Mouse (Mus musculus): Measurements from ENCODE around the gene Tekt3. TPM values are rescaled to one million over a fixed set of nuclear protein-coding genes. Genes with fewer than 3 reads are reported as not detected.

Gene Tekt3
- total RNA-seq, 4 experiments from 2014 or later, result not detected

DNA sequence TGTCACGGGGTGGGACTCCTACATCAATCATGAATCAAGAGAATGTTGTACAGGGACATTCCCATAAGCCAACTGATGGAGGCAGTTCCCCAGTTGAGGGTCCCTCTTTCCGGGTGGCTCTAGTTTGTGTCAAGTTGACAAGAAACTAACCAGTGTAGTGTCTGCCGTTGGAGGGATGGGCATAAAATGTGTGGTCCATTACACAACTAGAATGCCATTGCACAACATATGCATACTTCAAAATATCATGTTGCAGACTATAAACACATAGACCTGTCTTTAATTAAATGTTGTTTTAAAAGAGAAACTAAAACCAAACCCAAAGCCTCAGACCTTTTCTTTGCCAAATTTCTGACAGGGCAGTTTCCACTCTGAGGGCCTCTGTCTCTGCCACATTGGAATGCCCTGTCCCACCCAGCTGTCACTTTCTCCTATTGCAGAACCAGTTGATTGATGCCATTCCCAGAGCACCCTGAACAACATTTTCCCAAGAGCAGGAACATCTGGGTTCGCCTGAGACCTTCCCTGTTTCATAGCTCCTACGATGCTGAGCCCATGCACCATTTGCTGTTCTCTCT, 3.0 kb upstream of the Tekt3 start:
- no peak for DNase-seq (ENCODE audit: low spot score in 2 of 2)

DNA sequence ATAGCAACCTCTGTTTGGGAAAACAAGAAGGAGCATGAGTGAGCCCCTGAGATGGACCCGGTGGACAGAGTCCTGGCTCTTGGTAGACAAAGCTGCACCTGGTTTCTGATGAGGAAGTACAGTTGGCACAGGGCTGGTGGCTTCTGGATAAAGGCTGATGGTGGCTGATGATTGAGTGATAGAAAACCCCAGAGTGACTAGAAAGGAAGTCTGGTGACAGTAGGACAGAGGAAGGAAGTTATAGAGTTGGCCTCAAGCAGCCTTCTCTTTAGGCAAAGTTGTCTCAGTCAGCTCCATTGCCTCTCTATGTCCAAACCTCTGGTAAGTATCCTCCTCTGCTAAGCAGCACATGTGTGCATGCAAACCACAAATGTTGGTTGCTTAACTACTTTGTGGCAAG, 1.5 kb upstream of the Tekt3 start:
- DNase-seq (ENCODE audit: low spot score in 2 of 2), result no peak

DNA sequence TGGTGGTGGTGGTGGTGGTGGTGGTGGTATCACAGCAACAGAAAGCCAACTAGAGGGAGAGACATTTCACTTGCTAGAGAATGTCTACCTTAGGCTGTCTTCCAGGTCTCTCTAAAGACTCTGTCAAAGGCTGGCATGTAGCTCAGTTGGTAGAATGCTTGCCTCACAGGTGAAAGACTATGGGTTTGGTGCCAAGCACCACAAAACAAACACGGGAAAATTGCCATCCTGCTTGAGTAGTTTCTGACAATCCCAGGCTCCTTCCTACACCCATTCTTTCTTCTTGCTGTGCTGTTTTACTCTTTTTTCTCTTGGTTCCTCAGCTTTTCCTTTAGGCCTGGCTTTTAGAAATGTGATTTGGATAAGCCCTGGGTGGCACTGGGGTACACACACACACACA, 5.1 kb downstream of the Tekt3 start:
- no peak for DNase-seq (ENCODE audit: low spot score in 2 of 2)

DNA sequence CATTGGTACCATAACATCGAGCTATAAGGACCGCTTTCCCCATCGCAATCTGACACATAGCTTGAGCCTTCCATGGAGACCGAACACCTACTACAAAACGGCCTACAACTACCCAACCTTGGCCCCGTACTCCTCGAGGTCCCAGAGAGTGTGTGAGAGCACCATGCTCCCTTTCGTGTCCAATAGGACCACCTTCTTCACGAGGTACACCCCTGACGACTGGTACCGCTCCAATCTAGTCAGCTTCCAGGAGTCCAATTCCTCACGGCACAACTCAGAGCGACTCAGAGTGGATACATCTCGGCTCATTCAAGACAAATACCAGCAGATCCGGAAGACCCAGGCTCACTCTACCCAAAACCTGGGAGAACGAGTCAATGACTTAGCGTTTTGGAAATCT, 8.6 kb downstream of the Tekt3 start:
- no peak for DNase-seq (ENCODE audit: low spot score in 2 of 2)

DNA sequence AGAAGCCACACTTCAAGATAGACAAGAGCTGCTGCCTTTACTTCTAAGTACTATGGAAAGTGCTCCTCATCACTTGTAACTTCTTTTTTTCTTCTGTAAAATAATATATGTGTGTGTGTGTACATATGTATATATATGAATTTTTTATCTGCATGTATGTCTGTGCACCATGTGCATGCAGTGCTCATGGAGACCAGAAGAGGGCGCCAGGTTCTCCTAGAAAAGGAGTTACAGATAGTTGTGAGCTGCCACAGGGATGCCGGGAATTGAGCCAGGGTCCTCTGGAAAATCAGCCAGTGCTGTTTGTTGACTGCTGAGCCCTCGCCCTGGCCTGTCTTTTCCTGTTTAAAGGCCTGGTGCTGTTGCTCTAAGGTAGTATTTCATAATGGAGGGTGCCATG, 23.1 kb downstream of the Tekt3 start:
- no peak for DNase-seq (ENCODE audit: low spot score in 2 of 2)

DNA sequence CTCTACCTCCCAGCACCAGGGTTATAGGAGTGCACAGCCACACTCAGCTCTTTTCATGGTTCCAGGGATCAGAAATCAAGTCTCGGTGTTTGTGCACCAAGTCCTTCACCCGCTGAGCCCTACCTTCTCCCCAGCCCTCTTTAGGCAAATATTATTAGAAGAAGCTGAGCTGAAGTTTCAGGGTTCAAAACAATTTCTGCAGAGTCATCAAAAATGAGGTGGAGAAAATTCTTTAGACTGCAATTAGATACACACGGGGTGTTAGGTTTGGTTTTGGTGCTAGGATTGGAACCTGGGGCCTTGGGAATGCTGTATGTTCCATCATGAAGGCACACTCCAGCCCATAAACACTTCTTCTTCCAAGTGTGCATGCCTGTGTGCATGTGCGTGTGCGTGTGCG, 27.2 kb downstream of the Tekt3 start:
- DNase-seq (ENCODE audit: low spot score in 2 of 2), result no peak

DNA sequence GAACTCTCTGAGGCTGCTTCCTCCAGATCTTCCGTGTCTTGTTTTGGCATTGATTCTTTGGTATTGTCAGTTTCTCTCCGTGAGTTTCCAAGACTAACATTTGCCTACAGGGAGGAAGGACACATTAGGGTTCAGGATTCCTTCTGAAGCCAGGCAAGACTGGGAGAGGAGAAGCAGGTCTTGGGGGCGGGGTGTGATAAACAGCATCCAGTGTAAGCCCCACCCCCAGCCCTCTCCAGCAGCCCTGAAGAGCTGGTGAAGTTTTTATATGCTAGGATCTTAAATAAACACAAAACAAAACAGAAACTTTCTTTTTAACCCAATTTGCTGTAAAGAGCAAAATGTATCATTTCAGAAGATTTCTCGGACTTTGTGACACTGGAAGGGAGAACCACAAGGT, 28.8 kb downstream of the Tekt3 start:
- DNase-seq (ENCODE audit: low spot score in 2 of 2), result no peak

DNA sequence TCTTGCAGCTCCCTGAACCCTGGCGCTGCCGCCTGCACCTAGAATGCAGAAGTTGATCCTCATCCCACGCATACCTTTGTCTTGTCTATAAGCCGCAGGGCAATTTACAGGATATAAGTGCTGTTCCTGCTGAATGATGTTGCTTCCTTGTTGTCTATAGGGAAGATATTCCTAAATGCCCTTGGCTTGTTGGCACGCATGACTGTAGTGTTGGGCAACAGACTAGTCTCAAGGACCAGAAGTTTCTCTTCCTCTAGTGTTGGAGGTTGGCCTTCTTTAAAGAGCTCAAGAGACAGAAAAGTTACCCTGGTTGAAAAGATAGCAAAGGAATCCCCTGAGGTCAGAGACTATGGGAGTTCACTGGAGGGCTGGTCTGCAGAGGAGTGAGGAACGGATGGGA, 29.5 kb downstream of the Tekt3 start:
- DNase-seq (ENCODE audit: low spot score in 2 of 2), result no peak

DNA sequence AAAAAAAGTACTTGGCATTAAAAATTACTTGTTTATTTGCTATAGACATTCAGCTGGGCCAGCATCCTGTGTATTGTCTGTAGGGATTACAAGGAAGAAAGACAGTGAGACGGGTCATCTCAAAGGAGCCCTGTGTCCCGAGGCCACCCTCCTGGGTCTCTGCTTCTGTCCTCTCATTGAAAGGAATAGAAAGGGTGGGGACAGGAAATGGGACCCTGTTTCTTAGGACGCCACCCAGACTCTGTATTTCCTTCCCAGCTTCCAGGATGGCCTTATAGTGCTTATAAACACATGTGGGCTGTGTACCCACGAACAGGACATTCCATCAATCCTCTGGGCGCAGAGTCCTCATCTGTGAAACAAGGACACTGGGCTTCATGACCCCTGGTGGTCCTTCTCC, 30.8 kb downstream of the Tekt3 start:
- DNase-seq (ENCODE audit: low spot score in 2 of 2), result no peak

DNA sequence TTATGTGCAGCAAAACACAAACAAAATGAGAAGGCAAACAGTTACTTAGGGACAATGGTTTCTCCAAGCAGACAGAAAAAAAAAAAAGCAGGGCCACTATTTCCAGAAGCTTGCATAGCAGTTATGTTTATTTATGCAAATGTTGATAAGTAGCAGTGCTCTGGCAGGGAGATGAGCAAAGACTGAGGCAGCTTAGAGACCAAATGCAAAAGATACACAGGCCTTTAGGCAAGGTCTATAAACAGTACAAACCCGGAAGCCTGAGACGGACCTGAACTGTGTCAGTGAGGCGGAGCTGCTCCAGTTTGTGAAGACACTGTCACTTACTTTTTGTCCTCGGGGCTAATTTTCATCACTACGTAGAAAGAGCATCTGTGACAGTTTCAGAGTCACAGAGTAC, 32.1 kb downstream of the Tekt3 start:
- no peak for DNase-seq (ENCODE audit: low spot score in 2 of 2)

DNA sequence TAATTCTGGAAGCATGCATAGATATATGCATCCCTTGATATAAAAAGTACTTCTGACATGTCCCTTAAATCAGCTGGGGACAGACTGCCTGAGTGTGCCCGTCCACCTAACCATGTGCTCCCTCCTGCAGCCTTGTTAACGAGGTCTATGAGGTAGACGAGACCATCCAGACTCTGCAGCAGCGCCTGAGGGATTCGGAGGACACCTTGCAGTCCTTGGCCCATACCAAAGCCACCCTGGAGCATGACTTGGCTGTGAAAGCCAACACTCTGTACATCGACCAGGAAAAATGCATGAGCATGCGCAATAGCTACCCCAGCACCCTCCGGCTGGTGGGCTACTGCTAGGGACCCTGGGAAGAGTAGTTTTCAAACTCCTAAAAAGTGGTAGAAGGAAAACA, 33.0 kb downstream of the Tekt3 start:
- DNase-seq (ENCODE audit: low spot score in 2 of 2), result no peak

DNA sequence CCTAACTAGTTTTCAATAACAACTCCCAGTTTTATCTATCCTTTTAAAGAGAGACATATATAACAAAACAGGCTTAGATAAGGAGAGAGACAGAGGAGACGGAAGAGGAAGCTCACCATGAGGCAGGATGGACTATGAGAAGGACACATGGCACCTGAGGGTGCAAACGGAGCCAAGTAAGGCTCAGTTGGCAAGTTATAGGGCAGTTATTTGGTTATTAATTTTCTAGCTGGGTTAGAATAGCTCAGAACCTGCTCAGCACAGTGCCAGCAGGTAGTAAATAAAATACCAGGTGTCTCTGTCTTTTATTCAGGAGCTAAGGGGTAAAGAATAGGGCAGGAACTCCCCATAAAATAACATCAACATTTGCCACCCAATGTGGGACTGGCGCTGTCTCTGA, 36.6 kb downstream of the Tekt3 start:
- DNase-seq (ENCODE audit: low spot score in 2 of 2), result no peak

DNA sequence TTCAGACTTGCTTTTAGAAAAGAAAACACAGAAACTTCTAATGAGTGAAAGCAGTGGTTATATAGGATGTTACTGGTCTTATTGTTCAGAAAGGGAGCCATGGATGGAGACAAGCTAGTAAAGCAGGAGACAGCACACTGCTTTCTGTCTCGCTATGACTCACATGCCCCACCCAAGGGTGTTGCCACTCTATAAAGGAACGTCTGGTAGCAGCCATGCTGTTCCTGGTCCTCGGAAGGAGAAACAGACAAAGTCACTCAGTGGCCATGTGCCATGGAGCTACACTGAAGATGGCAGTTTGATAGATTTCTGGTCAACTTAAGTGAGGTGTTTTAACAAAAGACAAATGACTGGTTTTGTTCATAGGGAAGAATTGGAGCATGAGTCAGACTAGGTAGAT, 37.9 kb downstream of the Tekt3 start:
- no peak for DNase-seq (ENCODE audit: low spot score in 2 of 2)

DNA sequence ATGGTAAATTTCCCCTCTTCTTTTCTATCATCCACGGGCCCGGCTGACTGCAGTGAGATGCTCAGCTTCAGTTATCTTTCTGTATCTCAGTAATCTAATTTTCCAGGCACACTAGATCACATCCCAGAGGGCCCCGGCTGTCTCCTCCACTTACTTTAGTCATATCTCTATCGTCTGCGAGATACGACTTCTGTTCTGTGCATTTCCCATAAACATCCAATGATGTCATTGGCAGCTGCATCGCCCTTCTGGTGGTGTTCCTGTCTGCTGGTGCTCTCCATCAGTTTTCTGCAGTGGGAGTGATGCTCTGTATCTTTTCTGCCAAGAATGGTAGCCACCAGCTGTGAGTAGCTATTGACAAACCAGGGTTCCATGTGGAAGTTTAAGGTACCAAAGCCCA, 41.8 kb downstream of the Tekt3 start:
- no peak for DNase-seq (ENCODE audit: low spot score in 2 of 2)

DNA sequence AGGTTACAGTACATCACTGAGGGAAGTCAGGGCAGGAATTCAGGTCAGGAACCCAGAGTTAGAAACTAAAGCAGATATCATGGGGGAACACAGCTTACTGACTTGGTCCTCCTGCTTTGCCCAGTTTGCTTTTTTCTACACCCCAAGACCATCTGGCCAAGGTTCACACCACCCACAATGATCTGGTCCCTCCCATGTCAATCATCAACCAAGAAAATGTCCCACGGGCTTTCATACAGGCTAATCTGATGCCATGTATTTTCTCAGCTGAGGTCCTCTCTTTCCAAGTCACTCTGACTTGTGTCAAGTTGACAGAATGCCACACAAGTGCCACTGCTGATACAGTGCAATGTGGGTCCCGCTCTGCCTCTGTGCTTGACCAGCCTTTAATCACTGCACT, 42.6 kb downstream of the Tekt3 start:
- no peak for DNase-seq (ENCODE audit: low spot score in 2 of 2)

DNA sequence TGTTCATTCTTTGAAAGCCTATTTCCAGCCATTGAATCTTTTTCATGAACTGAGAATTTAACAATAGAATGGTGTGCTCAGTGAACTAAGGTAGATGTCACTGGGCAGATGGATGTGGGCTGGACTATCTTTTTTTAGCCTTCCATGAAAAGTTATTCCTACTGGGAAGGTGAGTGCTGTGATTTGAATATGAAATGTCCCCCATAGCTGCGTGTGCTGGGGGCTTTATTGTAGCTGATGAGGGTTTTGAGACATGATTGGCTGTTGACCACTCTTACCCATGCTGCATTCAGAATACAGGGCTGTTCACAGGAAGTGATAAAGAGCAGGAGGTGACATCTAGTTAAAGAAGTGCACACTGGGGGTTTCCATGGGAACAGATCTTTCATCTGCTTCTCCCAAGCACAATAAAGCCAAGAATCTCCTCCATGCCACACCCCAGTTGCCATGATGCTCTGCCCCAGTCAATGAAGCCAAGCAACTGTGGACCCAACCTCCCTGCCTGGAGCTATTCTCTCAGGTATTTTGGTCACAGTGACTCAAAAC, 47.8 kb downstream of the Tekt3 start:
- no peak for DNase-seq (ENCODE audit: low spot score in 2 of 2)

DNA sequence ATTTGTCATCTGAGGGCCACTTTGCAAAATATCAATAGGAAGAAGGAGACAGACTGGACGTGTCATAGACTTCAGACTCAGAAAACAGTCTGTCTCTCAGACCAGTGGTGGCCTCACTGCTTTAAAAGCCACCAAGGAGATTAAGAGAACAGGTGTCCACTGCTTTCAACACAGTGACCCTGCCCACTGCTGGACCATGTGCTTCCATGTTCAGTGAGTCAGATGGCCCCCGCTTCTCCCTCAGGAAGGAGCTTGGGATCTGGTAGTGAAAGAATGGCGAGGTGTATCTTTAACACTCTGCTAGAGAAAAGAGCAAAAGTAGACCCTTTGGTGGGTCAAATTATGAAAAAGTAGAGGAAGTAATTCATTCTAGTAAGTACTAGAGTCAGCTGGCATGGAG, 48.9 kb downstream of the Tekt3 start:
- DNase-seq (ENCODE audit: low spot score in 2 of 2), result no peak

DNA sequence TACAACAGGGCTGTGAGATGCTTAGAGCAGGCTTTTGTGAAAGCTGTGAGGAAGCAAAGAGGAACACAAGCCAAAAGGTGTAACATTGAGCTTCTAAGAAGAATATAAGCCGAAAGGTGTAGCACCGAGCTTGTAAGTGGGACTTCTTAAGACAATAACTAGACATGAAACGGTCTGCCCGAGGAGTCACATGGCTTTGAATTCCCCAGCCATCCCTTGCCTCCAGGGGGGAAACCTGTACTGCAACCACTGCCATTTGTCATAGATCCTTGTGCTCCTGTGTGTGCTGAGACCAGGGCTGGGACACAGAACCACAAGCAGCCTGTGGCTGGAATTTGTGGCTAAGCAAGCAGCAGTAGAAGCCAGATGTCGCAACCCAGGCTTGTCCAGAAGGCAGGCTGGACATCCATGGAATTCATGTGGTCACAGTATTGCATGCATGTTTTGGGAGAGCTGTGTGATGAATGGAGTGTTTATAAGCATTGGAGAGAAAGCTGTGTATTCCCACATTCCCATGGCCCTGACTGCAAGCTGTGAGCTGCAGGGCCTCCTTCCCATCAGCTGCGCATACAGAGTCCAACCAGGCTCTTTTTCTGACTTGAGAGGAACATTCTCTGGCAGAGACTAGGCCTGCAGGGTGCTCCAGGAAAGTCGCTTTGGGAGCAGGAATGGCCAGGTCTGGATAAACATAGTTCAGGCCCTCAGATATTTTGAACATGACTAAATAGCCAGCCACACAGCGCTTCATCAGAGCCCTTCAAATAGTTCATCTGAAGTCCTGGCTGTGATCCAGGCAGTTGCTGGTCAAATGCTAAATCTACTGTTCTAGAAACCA, 53.6 kb downstream of the Tekt3 start:
- peak; percentile 36 to 56 for DNase-seq (ENCODE audit: low spot score in 2 of 2)

DNA sequence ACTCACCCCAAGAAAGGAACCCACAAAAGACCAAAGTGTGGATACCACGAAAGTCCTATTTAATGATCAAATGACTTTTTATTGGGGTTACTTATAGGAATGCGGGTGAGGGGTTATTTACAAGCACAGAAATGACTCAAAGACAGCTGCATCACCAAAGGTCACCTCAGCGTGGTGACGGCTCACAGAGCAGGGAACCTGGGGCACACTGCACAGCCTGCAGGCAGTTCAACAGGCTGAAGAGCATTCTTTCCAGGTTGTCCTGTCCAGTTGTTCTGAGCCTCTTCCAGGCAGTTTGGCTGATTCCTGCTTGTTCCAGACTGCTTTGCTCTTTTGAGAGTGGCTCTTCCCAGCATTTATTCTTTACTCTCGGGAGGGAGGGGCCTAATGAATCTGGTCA, 55.2 kb downstream of the Tekt3 start:
- DNase-seq (ENCODE audit: low spot score in 2 of 2), result no peak

DNA sequence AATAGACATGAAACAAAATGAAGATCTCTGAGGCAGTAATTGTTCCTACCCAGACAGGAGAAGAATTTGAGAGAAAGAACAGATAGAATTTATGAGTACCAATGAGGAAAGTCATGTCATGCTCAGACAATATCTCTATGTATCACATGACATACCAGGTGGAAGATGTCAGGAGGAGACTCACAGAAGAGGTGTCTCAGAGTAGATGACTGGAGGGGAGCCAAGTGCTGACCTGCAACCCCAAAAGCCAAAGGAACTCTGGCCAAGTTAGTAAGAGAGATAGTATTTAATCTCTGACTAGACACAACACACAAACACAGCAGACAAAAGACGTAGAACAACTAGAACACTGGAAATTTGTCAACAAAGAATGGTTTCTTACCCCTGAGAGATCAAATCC, 55.8 kb downstream of the Tekt3 start:
- DNase-seq (ENCODE audit: low spot score in 2 of 2), result no peak

DNA sequence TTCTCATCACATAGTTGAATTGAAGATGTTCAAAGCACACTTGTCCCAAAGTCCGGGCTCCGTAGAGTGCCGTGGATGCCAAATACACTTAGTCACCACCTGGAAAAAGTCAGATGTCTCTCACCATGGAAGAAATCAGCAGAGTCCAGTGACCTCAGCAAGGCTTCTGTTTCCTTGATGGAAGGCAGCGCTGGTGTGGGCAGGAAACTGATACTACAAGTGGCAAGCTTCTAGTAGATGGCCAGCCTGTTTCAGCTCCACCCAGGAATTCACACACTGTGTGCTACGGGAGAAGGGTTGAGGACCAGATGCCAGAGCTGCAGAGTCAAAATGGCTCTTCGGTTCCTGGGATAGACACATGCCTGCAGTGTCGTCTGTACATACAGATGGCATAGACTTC, 58.3 kb downstream of the Tekt3 start:
- DNase-seq (ENCODE audit: low spot score in 2 of 2), result no peak

DNA sequence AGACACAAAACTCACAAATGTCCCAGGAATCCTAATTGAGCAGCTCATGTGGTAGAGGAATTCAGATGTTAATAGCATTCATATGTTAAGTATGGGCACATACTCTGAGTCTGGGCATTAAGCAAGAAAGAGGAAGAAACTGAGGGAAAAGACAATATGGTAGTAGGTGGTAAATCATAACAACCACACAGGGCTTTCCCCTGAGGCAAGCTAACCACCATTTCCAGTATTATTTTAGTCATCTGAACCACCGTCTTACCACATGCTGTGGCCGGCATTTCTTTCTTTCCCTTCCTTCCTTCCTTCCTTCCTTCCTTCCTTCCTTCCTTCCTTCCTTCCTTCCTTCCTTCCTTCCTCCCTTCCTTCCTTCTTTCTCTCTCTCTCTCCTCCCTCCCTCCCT, 60.8 kb downstream of the Tekt3 start:
- DNase-seq (ENCODE audit: low spot score in 2 of 2), result no peak

DNA sequence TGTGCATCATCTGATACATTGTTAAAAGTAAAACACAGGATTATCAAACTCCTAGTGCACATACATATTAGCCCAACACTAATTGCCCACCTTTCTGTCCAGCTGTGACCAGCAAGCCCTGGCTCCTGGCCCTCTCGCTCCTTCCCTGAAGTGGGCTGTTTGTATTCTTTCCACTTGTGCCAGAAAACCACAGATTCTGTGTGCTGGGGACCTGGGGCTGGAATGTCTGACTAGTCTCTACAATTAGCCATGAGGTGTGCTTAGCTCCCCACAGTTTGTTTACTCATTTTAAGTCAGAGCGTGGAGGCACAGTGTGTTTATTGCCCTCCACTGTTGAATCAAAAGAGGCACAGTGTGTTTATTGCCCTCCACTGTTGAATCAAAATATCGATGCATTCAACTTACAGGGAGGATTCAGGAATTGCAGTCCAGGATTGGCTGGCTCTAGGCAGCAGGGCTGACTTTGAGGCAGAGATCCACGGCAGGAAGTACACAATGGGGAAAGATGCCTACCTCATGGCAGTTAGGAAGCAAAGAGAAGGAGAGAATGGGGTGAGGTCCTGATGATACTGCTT, 61.4 kb downstream of the Tekt3 start:
- no peak for DNase-seq (ENCODE audit: low spot score in 2 of 2)

All from gastrocnemius, adult 8-10 months (tissue).